Mouse (Mus musculus) neutrophil, adult 5-6 weeks (primary cell): Measurements from ENCODE around the gene Fcer1a. TPM values are rescaled to one million over a fixed set of nuclear protein-coding genes. Genes with fewer than 3 reads are reported as not detected.
"Not testable (repeated sequence)": the region's sequence is repeated elsewhere in the genome, so short reads cannot be mapped to it uniquely, and the experiment has no call there.

Source experiments
- ATAC-seq: fragments of 151-379, 151-347 bp; 2 replicates; pipeline ENCODE4 v1.8.0; 2017; ENCODE audit warnings: mild to moderate bottlenecking, moderate TSS enrichment; ENCODE audit not compliant: insufficient number of reproducible peaks, poor library complexity, low FRiP score, severe bottlenecking; ENCODE audit errors: extremely low read depth
- total RNA-seq: library from RNA; stranded (forward); fragments of 200-1000 nt; gene quantifications from 2 replicates; pipeline ENCODE4 v1.2.3, GENCODE M21; 2017

The Fcer1a gene
- total RNA-seq, result 1.8 TPM in 1 of 2 replicates, not detected in the other

- no peak for ATAC-seq
Observed at GRCm38 (mm10) chr1:173227081-173227480, at the start of gene Fcer1a. Fcer1a (minus strand) TSS chr1:173227214.

- ATAC-seq, result no peak
Observed at GRCm38 (mm10) chr1:173265701-173266100, 38.7 kb upstream of the Fcer1a start, which contains the start of gene Olfr418. Olfr418 (plus strand) TSS chr1:173266001.

- ATAC-seq, result no peak
Observed at GRCm38 (mm10) chr1:173249888-173250287, 22.9 kb upstream of the Fcer1a start.

- not testable (repeated sequence) for ATAC-seq
Observed at GRCm38 (mm10) chr1:173237004-173237403, 10.0 kb upstream of the Fcer1a start.

GRCm38 (mm10) chr1:173216481-173216880 is 10.5 kb downstream of the Fcer1a start:
- no peak for ATAC-seq

GRCm38 (mm10) chr1:173212092-173212491 is 14.9 kb downstream of the Fcer1a start, which contains the start of gene Olfr1404:
Olfr1404 (plus strand) TSS chr1:173212392.
- no peak for ATAC-seq

GRCm38 (mm10) chr1:173197508-173197907 is 29.5 kb downstream of the Fcer1a start, which contains the start of gene Olfr218:
Olfr218 (plus strand) TSS chr1:173197808.
- ATAC-seq, result no peak

- ATAC-seq, result no peak
Observed at GRCm38 (mm10) chr1:173196359-173196758, 30.7 kb downstream of the Fcer1a start.

GRCm38 (mm10) chr1:173192059-173192458 is 35.0 kb downstream of the Fcer1a start:
- no peak for ATAC-seq

- ATAC-seq, result no peak
Observed at GRCm38 (mm10) chr1:173190540-173190939, 36.5 kb downstream of the Fcer1a start, which contains the start of gene Olfr1406. Olfr1406 (minus strand) TSS chr1:173190640.

GRCm38 (mm10) chr1:173174154-173174842 is 52.7 kb downstream of the Fcer1a start:
- no peak for ATAC-seq

Other genes with a start within 250 kb of the Fcer1a start
- 0.12 TPM in 1 of 2 replicates, not detected in the other for gene Olfr1408, start 89.8 kb downstream of the Fcer1a start, total RNA-seq
- gene Olfr1406, start 36.6 kb downstream of the Fcer1a start, total RNA-seq, result not detected in 2 replicates
- not detected in 2 replicates for gene Olfr218, start 29.4 kb downstream of the Fcer1a start, total RNA-seq
- gene Olfr1404, start 14.8 kb downstream of the Fcer1a start, total RNA-seq, result not detected in 2 replicates
- not detected in 2 replicates for gene Olfr418, start 38.8 kb upstream of the Fcer1a start, total RNA-seq
- gene Mptx2, start 50.6 kb upstream of the Fcer1a start, total RNA-seq, result not detected in 2 replicates
- not detected in 2 replicates for gene Ackr1, start 106.5 kb upstream of the Fcer1a start, total RNA-seq
- 207 and 213 TPM in 2 replicates for gene Aim2, start 123.7 kb upstream of the Fcer1a start, total RNA-seq
- 0.37 TPM in 1 of 2 replicates, not detected in the other for gene Cadm3, start 140.5 kb upstream of the Fcer1a start, total RNA-seq